Mouse (Mus musculus): ENCODE measurements around the gene Dnajc10. TPM values are rescaled to one million over a fixed set of nuclear protein-coding genes. Genes with fewer than 3 reads are reported as not detected.

Dnajc10 gene
- polyA plus RNA-seq, 1 experiment from 2014 or later, result 94.3 TPM

DNA sequence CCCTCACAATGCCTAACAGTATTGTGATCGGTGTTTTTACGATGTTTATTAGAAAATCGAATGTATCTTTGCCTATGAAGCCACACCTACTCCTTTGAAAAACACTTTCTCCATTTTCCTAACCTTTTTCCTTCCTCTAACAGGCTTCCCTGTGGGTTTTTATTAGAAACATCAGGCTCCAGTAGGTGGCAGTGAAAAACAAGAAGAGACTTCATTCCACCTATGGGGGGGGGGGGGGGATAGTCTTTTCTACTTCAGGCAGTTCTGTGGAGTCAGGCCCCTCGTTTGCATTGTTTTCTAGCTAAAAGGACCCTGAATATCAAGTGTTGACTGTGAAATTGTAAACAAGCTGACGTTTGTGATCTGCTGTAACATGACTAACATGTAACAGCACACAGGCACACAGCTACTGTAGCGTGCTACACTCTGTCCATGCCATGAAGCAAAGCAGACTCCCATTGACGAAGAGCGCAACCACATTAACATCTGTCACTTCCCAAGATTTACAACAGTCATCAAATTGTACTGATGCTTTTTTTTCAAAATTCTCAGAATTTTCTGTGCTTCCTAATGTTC lies 41.5 kb downstream of the Dnajc10 start:
- 0 out of 2 replicates have a peak, but pooled peaks cover 2% of the 10 kb centered on the region for H3K4me1 ChIP-seq (ENCODE audit: control insufficient read depth, insufficient read depth, low read length)
- ATAC-seq (ENCODE audit: insufficient number of reproducible peaks, low FRiP score, low TSS enrichment, low read depth) (peak; percentile 48; the same call in 1 of the 2 replicates), DNase-seq (ENCODE audit: low spot score) (peak; percentile 49)
- no peaks in the 10 kb centered on the region for H3K9me3 ChIP-seq (ENCODE audit: control insufficient read depth, low read length)
- H3K36me3 ChIP-seq (ENCODE audit: control insufficient read depth, insufficient read depth, low read length), result peaks cover 4% of the 10 kb centered on the region
- WGBS, result 40% methylated on average over 8 of the region's 8 CpGs
- H3K27ac ChIP-seq (replicated peaks; ENCODE audit: low read depth, low read length), result no peak overlapping the region
- H3K4me2 ChIP-seq (ENCODE audit: low read depth, severe bottlenecking), result no peak overlapping the region
- no peak overlapping the region for H3K9ac ChIP-seq (ENCODE audit: low read length)
- no peaks in the 10 kb centered on the region for H3K27me3 ChIP-seq (ENCODE audit: control insufficient read depth, insufficient read depth, low read length)
- H3K4me3 ChIP-seq (ENCODE audit: low read depth, low read length), result no peak overlapping the region

GRCm38 (mm10) chr2:80371458-80371857 lies 56.2 kb downstream of the Dnajc10 start:
- H3K4me1 ChIP-seq (ENCODE audit: control insufficient read depth, insufficient read depth, low read length), result 0 out of 2 replicates have a peak, but pooled peaks cover 2% of the 10 kb centered on the region
- H3K4me3 ChIP-seq (ENCODE audit: low read depth, low read length), result no peak overlapping the region
- no peak for DNase-seq (ENCODE audit: low spot score)
- ATAC-seq (ENCODE audit: insufficient number of reproducible peaks, low FRiP score, low TSS enrichment, low read depth), result no peak
- no peaks in the 10 kb centered on the region for H3K27me3 ChIP-seq (ENCODE audit: control insufficient read depth, insufficient read depth, low read length)
- H3K27ac ChIP-seq (replicated peaks; ENCODE audit: low read depth, low read length), result no peak overlapping the region
- no peaks in the 10 kb centered on the region for H3K9me3 ChIP-seq (ENCODE audit: control insufficient read depth, low read length)
- no peak overlapping the region for H3K4me2 ChIP-seq (ENCODE audit: low read depth, severe bottlenecking)
- 79% methylated on average over 8 of the region's 8 CpGs for WGBS
- no peak overlapping the region for H3K9ac ChIP-seq (ENCODE audit: low read length)
- no peaks in the 10 kb centered on the region for H3K36me3 ChIP-seq (ENCODE audit: control insufficient read depth, insufficient read depth, low read length)

GRCm38 (mm10) chr2:80374892-80375291 lies 59.6 kb downstream of the Dnajc10 start:
- Histone ChIP-seq H3K36me3 (ENCODE audit: control insufficient read depth, insufficient read depth, low read length) (no peaks in the 10 kb centered on the region), H3K4me1 (ENCODE audit: control insufficient read depth, insufficient read depth, low read length) (0 out of 2 replicates have a peak, but pooled peaks cover 2% of the 10 kb centered on the region), H3K27ac (replicated peaks; ENCODE audit: low read depth, low read length) (no peak overlapping the region), H3K9me3 (ENCODE audit: control insufficient read depth, low read length) (peaks cover 3% of the 10 kb centered on the region; the same call in 1 of the 2 replicates), H3K4me3 (ENCODE audit: low read depth, low read length) (no peak overlapping the region), H3K9ac (ENCODE audit: low read length) (no peak overlapping the region), H3K4me2 (ENCODE audit: low read depth, severe bottlenecking) (no peak overlapping the region), H3K27me3 (ENCODE audit: control insufficient read depth, insufficient read depth, low read length) (no peaks in the 10 kb centered on the region)
- no peak for DNase-seq (ENCODE audit: low spot score)
- no peak for ATAC-seq (ENCODE audit: insufficient number of reproducible peaks, low FRiP score, low TSS enrichment, low read depth)

- Histone ChIP-seq H3K9me3 (ENCODE audit: control insufficient read depth, low read length) (peaks cover 3% of the 10 kb centered on the region; the same call in 1 of the 2 replicates), H3K4me2 (ENCODE audit: low read depth, severe bottlenecking) (no peak overlapping the region), H3K27ac (replicated peaks; ENCODE audit: low read depth, low read length) (no peak overlapping the region), H3K9ac (ENCODE audit: low read length) (no peak overlapping the region), H3K27me3 (ENCODE audit: control insufficient read depth, insufficient read depth, low read length) (no peaks in the 10 kb centered on the region), H3K4me1 (ENCODE audit: control insufficient read depth, insufficient read depth, low read length) (no peaks in the 10 kb centered on the region), H3K36me3 (ENCODE audit: control insufficient read depth, insufficient read depth, low read length) (no peaks in the 10 kb centered on the region), H3K4me3 (ENCODE audit: low read depth, low read length) (no peak overlapping the region)
- WGBS, result 88% methylated on average over 5 of the region's 5 CpGs
- DNase-seq (ENCODE audit: low spot score) (no peak), ATAC-seq (ENCODE audit: insufficient number of reproducible peaks, low FRiP score, low TSS enrichment, low read depth) (no peak)
Observed at GRCm38 (mm10) chr2:80379848-80380247, 64.6 kb downstream of the Dnajc10 start.

GRCm38 (mm10) chr2:80384447-80384846 lies 69.2 kb downstream of the Dnajc10 start:
- WGBS, result 35% methylated on average over 4 of the region's 4 CpGs

GRCm38 (mm10) chr2:80386255-80386654 lies 71.0 kb downstream of the Dnajc10 start:
- H3K4me1 ChIP-seq (ENCODE audit: control insufficient read depth, insufficient read depth, low read length), result peaks cover 4% of the 10 kb centered on the region; the same call in 1 of the 2 replicates
- H3K4me2 ChIP-seq (ENCODE audit: low read depth, severe bottlenecking), result no peak overlapping the region
- DNase-seq (ENCODE audit: low spot score) (no peak), ATAC-seq (ENCODE audit: insufficient number of reproducible peaks, low FRiP score, low TSS enrichment, low read depth) (no peak)
- H3K4me3 ChIP-seq (ENCODE audit: low read depth, low read length), result no peak overlapping the region
- H3K9me3 ChIP-seq (ENCODE audit: control insufficient read depth, low read length), result no peaks in the 10 kb centered on the region
- no peaks in the 10 kb centered on the region for H3K36me3 ChIP-seq (ENCODE audit: control insufficient read depth, insufficient read depth, low read length)
- 95% methylated on average over 2 of the region's 2 CpGs for WGBS
- H3K27ac ChIP-seq (replicated peaks; ENCODE audit: low read depth, low read length), result no peak overlapping the region
- H3K27me3 ChIP-seq (ENCODE audit: control insufficient read depth, insufficient read depth, low read length), result no peaks in the 10 kb centered on the region
- H3K9ac ChIP-seq (ENCODE audit: low read length), result no peak overlapping the region

More at GRCm38 (mm10) chr2:80384447-80384846, 69.2 kb downstream of the Dnajc10 start:
- ATAC-seq (ENCODE audit: insufficient number of reproducible peaks, low FRiP score, low TSS enrichment, low read depth) (no peak), DNase-seq (ENCODE audit: low spot score) (no peak)
- Histone ChIP-seq H3K9me3 (ENCODE audit: control insufficient read depth, low read length) (no peaks in the 10 kb centered on the region), H3K4me1 (ENCODE audit: control insufficient read depth, insufficient read depth, low read length) (peaks cover 4% of the 10 kb centered on the region; the same call in 1 of the 2 replicates), H3K9ac (ENCODE audit: low read length) (no peak overlapping the region), H3K36me3 (ENCODE audit: control insufficient read depth, insufficient read depth, low read length) (no peaks in the 10 kb centered on the region), H3K4me2 (ENCODE audit: low read depth, severe bottlenecking) (no peak overlapping the region), H3K27me3 (ENCODE audit: control insufficient read depth, insufficient read depth, low read length) (no peaks in the 10 kb centered on the region), H3K27ac (replicated peaks; ENCODE audit: low read depth, low read length) (no peak overlapping the region), H3K4me3 (ENCODE audit: low read depth, low read length) (no peak overlapping the region)

DNA sequence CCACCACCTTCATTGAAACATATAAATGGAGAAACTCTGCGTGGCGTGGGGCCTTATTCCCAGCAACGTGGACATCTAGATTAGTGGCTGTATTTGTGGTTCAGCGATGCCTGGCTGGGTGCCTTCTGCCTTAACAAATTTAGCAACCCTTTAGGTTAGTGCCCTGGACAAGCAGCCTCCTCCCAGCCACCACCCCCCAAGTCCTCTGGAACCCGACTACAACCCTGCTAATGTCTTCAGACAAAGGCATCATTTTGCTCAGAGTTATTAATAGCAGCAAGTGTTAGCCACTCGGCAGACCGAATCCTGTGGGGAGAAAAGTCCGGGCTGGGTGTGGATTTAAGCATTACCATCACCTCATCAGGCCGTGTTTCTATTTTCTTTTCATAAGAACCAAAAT lies 72.4 kb downstream of the Dnajc10 start:
- Histone ChIP-seq H3K4me1 (ENCODE audit: control insufficient read depth, insufficient read depth, low read length) (peaks cover 4% of the 10 kb centered on the region; the same call in 1 of the 2 replicates), H3K36me3 (ENCODE audit: control insufficient read depth, insufficient read depth, low read length) (no peaks in the 10 kb centered on the region), H3K4me3 (ENCODE audit: low read depth, low read length) (no peak overlapping the region), H3K27ac (replicated peaks; ENCODE audit: low read depth, low read length) (no peak overlapping the region), H3K4me2 (ENCODE audit: low read depth, severe bottlenecking) (no peak overlapping the region), H3K27me3 (ENCODE audit: control insufficient read depth, insufficient read depth, low read length) (no peaks in the 10 kb centered on the region), H3K9ac (ENCODE audit: low read length) (no peak overlapping the region), H3K9me3 (ENCODE audit: control insufficient read depth, low read length) (no peaks in the 10 kb centered on the region)
- no peak for DNase-seq (ENCODE audit: low spot score)
- ATAC-seq (ENCODE audit: insufficient number of reproducible peaks, low FRiP score, low TSS enrichment, low read depth), result no peak; the same call in 1 of the 2 replicates
- WGBS, result 74% methylated on average over 9 of the region's 9 CpGs

- no peak for ATAC-seq (ENCODE audit: insufficient number of reproducible peaks, low FRiP score, low TSS enrichment, low read depth)
Observed at GRCm38 (mm10) chr2:80388341-80388740, 73.1 kb downstream of the Dnajc10 start.

More at GRCm38 (mm10) chr2:80388341-80388740, 73.1 kb downstream of the Dnajc10 start:
- peaks cover 4% of the 10 kb centered on the region; the same call in 1 of the 2 replicates for H3K4me1 ChIP-seq (ENCODE audit: control insufficient read depth, insufficient read depth, low read length)
- WGBS, result 86% methylated on average over 3 of the region's 3 CpGs
- H3K4me2 ChIP-seq (ENCODE audit: low read depth, severe bottlenecking), result no peak overlapping the region
- H3K36me3 ChIP-seq (ENCODE audit: control insufficient read depth, insufficient read depth, low read length), result no peaks in the 10 kb centered on the region
- no peak overlapping the region for H3K4me3 ChIP-seq (ENCODE audit: low read depth, low read length)
- no peak overlapping the region for H3K9ac ChIP-seq (ENCODE audit: low read length)
- H3K9me3 ChIP-seq (ENCODE audit: control insufficient read depth, low read length), result no peaks in the 10 kb centered on the region
- H3K27me3 ChIP-seq (ENCODE audit: control insufficient read depth, insufficient read depth, low read length), result no peaks in the 10 kb centered on the region
- H3K27ac ChIP-seq (replicated peaks; ENCODE audit: low read depth, low read length), result no peak overlapping the region
- DNase-seq (ENCODE audit: low spot score), result no peak

Data from limb, embryonic 11.5 days (tissue).